Mouse (Mus musculus) heart, postnatal 14 days (tissue): Measurements from ENCODE around the gene Klhl26. TPM values are rescaled to one million over a fixed set of nuclear protein-coding genes. Genes with fewer than 3 reads are reported as not detected.

ENCODE experiments used
- DNase-seq, 2 experiments: peaks; one replicate each; pipeline ENCODE4 v3.0.0; 2021 to 2022
- intact Hi-C: fragments of 180-260 bp; cut with DNase I; formaldehyde crosslinking; loops from one replicate; pipeline ENCODE4 v1.15.1; 2025
- total RNA-seq, 2 experiments: library from RNA; stranded (reverse); gene quantifications; 2 replicates each; pipeline ENCODE4 v1.2.3; 2021

Gene Klhl26
- total RNA-seq, 2 experiments from 2014 or later, result 5.5 to 6.9 TPM

DNA sequence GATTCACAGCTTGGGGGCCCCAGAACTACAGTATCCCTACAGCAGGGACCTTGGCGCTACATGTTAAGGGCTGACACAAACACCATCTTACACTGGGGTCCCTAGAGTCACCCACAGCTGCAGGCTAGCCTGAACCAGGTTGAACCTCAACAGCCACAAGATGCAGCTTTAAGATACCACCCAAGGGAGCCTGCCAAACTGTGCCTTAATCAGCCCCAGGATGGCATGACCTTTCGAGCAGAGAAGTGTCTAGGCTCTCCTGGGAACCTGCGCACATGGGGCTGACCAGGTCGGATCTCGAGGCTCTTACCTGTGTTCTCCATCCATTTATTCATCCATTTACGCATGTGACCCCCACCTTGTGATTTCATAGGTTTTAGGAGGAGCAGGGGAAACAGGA is 18.9 kb downstream of the Klhl26 start:
- intact Hi-C loops, result no loop called here
- DNase-seq, result no peak

DNA sequence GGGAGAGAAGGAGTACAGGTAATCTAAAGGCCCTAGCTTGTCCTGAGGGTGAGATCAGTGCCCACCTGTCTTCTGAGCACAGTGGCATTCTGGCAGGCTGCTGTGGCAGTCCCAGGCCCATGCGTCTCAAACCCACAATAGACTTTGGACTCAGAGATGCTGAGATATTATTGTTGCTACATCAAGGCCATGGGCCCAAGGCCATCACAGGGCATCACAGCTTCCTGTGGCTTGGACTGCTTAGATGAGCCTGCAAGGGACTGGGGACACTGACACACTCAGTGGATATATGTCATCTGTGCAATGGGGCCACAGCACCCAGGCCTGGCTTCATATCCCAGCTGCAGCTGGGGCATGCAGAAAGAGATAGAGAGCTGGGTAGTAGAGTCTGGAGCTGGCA is 19.8 kb downstream of the Klhl26 start:
- no peak for DNase-seq
- intact Hi-C loops, result no loop called here

DNA sequence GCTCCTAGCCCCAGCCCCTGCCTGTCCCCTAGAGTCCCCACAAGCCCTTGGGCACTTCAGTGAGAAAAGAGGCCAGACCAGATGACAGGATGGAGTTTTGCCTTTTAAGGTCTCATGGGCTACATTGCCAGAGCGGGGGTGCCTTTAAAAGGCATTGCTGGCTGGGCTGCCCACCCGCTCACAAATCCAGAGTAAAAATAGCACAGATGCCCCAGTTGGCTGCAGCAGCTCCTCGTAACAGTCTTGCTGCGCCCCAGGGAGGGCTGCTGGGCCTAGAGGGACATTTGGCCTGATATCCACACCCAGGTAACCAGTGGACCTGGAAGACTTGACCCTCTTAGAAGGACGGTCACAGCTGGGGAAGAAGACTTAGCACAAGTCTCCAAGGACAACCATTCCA is 22.9 kb downstream of the Klhl26 start:
- intact Hi-C loops, result no loop called here
- no peak for DNase-seq

DNA sequence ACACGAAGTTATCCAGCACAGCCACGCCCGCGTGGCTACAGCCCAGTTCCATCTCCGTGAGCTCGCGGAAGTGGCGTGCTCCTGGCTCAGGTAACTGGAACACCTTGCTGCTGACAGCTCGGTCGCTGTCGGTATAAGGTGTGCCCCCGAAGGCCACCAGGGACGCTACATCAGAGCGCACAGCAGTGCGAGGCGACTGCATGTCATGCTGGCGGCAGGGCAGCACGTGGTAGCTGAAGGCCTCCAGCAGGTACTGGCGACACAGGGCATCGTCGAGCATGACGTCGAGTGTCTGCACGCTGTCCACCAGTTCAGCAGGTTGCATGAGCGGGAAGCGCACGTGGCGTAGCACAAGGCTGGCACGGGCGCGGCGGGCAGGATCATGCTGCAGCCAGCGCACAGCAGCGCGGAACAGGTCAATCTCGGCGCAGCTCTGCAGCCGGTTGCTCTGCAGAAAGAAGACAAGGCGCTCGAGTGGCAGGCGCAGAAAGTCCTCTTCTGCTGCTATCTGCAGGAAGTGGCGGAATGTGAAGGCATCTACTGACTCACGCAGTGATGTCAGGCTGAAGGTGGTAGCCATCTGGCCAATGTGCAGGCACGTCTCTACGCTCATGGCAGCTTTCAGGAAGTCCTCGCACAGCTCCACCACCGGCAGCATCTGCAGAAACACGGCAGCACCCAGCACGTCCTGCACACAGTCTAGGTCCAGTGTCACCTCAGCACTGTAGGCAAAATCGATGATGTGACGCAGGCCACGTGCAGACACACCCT is 24.4 kb downstream of the Klhl26 start:
- no peak for DNase-seq
- intact Hi-C loops, result no loop called here

DNA sequence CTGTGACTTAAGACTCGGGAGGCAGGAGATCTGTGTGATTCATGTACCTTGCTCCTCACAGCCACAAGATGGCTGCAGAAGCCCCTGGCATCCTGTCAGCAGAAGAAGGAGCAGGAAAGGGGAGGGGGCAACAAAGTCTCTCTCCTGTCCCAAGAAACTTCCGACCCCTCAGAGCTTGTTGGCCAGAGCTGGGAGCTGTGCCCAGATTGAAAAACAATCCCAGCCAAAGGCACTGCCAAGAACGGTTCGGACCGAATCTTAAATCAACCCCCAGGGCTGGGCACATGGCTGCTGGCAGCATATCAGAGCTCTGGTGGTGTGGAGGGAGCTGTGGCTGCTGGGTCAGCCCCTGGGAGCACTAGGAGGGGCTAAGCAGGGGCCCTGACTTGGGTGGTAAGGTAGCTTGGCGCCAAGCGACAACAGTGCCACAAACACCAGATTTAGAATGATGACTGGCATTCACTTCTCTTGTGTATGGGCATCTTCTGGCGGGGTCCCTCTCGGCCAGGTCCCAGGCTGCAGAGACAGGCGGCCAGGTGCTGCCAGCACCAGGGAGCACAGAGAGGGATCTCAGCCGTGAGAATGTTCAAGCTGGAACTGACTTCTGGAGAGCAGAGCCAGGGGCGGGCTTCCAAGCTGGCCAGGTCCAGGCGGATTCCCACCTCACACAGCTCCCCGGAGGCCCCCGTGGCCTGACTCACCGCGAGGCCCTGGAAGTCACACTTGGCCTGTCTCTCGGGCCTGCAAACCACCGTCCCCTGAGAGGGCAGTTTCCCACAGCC is 28.9 kb downstream of the Klhl26 start:
- intact Hi-C loops, result no loop called here
- peak; percentile 19 to 38 for DNase-seq

DNA sequence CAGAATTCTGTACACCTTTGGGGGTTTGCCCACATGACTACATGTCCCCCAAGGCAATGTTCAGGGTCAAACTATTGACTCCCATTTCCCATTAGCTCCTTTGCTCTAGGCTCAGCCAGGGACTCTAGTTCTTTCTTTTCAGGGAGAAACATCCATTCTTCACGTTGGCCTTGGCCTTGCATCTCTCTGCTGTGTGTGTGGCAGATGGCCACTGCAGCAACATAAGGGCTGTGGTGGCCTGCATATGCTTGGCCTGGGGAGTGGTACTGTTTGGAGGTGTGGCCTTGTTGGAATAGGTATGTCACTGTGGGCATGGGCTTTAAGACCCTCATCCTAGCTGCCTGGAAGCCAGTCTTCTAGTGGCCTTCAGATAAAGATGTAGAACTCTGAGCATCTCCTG is 30.8 kb downstream of the Klhl26 start:
- intact Hi-C loops, result no loop called here
- DNase-seq, result no peak

DNA sequence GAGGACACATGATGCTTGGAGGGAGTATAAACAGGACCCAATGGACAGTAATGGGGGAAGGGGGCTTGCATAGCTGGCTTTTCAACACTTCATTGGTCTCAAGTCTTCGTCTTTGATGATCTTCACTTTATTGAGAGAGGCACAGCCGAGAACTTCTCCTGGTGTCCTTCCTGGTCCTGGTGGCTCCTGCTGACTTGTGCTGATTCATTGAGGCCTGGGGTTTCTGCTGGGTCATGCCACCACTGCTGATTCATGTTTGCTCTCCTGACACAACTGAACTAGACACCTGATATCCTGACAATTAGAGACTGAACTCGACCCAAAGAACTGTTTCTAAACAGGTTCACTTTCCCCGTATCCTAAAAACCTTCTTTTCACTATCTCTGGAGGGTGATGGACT is 33.4 kb downstream of the Klhl26 start:
- intact Hi-C loops, result no loop called here
- no peak for DNase-seq

DNA sequence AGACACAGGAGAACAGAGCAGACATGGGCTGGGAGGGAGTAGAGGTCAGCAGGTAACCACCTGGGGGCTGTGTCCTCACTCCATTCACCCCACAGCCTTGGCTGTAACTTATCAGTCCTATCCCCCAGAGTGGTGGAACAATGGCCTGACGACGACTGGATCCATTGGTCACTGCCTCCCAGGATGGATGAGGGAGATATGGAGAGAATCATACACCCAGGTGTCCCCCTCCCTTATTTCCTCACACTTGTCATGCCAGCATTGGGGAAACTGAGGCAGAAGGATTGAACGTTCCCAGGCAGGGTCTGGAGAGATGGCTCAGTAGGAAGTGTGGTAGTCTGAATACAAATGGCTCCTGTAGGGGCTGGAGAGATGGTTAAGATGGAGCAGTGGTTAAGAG is 35.2 kb downstream of the Klhl26 start:
- intact Hi-C loops, result no loop called here
- DNase-seq, result no peak

DNA sequence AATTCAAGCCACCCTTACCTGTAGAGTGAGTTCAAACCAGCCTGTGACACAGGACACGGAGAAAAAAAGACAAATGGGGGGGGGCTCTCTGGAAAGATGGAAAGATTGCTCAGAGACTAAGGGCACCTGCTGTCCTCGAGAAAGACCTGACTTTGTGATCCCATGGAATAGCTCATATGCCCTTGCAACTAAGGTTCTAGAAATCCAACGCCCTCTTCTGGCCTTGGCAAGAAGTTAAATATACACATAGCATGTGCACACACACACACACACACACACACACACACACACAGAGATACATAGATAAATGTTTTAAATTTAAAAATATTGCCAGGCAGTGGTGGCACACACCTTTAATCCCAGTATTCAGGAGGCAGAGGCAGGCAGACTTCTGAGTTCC is 36.5 kb downstream of the Klhl26 start:
- intact Hi-C loops, result no loop called here
- DNase-seq, result no peak

DNA sequence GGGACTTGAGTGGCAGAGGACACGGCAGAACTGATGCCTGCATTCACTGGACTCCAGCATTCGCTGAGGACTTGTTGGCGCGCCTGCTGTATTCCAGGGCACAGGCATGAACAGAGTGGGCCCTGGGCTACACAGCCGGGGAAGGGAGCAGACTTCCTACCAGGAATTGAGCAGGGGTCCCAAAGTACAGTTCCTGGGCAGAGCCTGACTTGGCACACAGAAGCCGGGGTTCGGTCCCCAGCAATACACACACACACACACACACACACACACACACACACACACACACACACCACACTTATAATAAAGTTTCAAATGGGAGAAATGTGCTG is 37.0 kb downstream of the Klhl26 start:
- intact Hi-C loops, result loop anchor here (5.0 kb wide), 1 partner anchor 62 kb away; no protein-coding TSS in a partner anchor
- no peak for DNase-seq

DNA sequence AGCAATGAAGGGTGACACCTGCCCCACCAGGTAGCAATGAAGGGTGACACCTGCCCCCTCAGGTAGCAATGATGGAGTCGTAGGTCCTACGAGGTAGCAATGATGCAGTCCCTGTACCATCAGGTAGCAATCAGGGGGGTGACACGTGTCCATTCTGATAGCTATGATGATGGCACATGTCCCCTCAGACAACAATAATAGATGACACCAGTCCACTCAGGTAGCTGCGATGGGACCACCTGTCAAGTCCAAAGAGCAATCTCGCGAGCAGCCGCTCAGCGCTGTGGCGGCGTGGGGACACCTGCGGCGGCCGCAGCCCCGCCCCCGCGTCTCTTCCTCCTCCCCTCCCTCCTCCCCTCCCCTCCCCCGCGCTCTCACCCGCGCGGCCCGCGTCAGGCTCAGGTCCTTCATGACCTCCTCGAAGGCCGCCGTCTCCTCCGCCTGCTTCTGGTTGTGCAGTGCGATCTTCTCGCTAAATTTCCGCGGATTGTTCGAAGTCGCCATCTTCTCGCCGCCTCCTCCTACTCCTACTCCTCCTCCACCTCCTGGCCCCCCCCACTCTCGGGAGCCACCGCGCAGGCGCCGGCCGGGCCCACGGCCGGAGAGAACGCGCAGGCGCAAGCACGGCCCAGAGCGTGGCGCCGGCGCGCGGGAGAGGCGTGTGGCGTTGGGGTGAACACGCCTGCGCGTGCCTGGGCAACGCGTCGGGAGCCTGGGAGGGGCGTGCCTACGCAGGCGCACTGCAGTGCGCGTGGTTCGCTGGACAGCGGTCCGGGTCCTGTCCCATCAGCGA is 37.5 kb downstream of the Klhl26 start, which contains the start of gene Crtc1:
Gene Crtc1 (minus strand): TSS at position 525 of the 793 bp plus-strand sequence.
- intact Hi-C loops, result loop anchor here (5.0 kb wide), 1 partner anchor 63 kb away; no protein-coding TSS in a partner anchor
- peak; percentile 99 for DNase-seq

DNA sequence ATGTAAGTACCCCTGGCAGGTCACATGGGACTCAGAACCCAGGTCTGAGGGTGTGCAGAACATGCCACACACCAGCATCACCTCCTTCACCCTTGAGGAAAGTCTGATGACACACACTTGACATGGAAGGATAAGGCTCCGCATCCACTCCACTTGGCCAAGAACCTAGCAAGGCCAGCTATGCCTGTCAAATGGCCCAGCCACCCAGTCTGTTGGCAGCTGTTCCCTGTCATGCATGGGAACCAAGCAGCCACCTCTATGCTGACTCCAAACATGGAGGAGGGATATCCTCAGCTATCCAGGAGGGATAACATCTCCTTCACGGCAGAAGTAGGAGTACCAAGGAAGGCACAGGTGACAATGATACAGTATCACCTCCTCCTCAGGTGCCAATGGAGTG is 38.3 kb downstream of the Klhl26 start:
- intact Hi-C loops, result loop anchor here (5.0 kb wide), 1 partner anchor 64 kb away; no protein-coding TSS in a partner anchor
- no peak for DNase-seq

DNA sequence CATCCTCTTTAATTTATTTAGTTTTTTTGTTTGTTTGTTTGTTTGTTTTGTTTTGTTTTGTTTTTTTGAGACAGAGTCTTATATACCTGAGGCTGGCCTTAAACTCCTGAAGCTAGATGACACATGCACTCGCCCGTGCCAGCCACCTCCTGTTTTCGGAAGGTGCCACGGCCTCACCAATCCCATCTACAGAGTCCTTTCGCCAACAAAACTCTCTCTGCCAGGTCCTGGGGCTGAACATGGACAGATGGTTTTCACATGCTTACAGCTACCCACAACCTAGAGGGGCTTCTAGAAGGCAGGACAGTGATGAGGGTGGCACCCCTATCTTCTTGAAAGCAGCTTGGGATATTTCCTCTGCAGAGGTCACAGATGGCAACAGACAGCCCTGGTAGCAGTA is 41.6 kb downstream of the Klhl26 start:
- intact Hi-C loops, result loop anchor here (5.0 kb wide), 1 partner anchor 67 kb away; no protein-coding TSS in a partner anchor
- no peak for DNase-seq

DNA sequence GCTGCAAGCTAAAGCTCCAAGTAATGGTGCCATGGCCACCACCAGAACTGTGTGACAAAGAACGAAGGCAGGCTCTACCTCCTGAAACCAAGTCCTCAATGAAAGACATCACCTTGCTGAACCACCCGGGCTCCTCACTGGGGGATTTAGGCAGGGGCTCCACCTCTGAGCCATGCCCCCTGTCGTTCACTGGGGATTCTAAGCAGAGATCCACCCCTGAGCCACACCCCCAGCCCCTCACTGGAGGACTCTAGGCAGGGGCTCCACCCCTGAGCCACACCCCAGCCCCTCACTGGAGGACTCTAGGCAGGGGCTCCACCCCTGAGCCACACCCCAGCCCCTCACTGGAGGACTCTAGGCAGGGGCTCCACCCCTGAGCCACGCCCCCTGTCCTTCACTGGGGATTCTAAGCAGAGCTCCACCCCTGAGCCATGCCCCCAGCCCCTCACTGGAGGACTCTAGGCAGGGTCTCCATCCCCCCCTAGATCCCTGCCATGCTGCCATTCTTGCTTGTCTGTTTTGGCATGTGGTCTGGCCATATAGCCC is 43.7 kb downstream of the Klhl26 start:
- intact Hi-C loops, result no loop called here
- no peak for DNase-seq

DNA sequence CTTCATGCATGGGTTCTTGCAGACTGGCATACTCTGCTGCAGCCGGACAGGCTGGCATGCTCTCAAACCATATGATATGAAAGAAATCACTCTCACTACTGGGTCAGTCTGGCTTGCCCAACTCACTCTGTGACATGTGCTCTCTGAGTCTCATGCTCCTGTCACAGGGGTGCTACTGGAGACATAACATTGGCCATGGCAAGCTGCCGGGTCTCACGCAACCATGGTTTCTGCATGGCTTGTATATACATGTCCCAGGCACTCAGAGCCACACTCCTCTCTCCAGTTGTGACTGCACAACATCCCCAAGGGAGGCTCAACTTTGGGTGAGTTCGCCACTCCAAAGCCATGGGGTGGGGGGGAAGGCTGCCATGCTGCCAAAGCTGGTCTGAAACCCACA is 45.6 kb downstream of the Klhl26 start:
- DNase-seq, result no peak
- intact Hi-C loops, result no loop called here

DNA sequence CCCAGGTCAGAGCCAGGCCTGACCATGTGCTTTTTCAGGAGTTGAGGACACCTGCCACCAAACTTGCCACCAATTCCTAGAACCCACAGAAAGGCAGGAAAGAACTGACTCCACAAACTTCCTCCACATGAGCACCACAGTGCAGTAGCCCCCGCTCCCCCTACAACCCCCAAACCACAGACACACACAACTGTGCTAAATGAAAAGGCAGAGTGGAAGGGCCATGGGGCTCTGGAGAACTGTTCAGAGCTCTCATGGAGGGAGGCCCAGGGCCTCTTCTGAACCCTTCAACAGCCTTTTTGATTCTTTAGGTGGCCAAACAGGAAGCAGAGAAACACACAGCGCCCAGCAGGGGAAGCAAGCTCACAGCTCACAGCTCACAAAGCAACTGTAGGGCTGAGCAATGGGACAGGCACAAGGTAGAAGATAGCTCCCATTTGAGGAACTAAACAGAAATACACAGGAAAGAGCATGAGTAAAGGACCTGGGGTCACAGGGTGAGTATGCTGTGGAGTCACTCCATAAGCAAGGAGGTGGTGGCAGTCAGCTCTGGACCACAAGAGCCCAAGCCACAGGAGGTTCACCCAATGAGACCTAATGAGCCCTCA is 50.4 kb downstream of the Klhl26 start:
- intact Hi-C loops, result no loop called here

DNA sequence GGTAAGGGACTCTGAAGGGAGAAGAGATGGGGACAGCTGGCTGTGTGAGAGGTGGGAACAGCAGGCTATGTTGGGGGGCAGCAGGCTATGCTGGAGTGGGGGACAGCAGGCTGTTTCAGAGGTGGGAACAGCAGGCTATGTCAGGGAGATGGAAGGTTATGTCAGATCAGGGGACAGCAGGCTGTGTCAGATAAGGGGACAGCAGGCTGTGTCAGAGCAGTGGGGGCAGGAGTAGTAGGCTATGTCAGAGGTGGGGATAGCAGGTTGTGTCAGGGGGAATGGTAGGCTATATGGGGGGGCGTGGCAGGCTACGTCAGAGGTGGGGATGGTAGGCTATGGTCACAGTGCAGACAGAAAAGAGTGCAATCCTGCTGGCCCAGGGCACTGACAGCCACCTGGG is 54.0 kb downstream of the Klhl26 start:
- intact Hi-C loops, result no loop called here
- DNase-seq, result no peak

More for the DNA sequence above, 50.4 kb downstream of the Klhl26 start:
- no peak for DNase-seq

DNA sequence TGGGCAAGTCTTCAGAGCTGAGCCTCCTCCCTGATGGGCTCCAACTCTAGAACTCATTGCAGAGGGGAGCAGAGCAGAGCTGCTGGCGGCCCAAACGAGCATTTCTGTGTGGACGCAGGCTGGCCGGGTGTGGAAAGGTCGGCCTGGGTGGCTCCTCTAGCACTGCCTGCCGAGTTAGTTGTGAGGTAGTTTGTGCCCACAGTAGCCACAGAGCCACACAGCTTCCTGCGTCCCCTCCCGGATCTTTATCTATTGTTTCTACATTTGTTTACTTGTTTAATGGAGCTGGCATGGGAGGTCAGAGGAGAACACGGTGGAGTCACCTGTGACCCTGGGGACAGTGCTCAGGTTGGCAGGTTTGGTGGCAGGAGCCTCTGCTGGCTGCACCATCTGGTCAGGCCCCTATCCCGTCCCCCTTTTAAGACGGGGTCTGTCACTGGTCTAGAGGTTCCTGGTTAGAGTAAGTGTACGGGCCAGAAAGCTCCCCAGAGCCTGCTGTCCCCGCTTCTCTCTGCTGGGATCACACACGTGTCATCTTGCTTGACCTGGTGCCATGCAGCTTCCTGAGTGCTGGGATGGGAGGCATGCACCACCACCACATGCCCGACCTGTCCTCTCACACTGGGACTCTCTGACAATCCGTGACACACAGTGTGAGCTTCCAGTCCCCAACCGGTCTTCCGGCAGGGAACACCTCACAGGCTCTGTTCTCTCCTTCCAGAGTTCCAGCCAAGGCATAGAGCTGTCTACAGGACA is 55.2 kb downstream of the Klhl26 start:
- intact Hi-C loops, result no loop called here
- DNase-seq, result no peak

DNA sequence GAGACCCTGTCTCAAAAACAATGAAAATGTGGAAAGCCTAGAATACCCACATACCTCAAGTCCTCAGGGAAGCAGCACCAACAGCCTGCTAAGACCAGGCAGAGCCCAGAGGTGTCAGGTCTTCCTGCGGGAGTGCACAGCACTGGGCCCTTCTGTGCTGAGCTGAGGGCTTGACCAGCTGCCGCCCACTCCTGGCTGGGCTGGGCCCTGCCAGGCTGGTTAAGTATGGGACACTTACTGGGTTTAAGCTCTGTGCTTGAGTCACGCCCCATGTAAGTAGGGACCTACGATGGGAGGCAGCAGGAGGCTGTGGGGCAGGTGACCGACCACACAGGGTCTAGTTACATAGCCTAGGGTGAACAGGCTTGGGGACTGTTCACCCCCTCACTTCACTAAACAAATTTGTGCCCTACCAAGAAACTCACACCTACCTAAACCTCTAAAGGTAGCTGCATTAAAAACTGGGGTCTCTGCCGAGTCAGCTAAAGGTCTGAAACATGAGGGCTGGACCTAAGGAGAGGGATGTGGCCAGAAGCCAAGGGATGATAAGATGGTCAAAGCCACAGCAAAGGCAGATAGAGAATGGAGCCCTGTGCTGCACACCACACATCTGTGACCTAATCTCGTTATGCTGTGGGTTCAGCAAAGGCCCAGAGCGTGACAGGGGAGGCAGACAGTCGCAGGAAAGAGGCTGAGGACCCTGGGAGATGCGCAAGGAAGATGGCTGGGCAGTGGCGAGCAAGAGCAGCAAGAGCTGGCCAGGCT is 56.7 kb downstream of the Klhl26 start:
- no peak for DNase-seq
- intact Hi-C loops, result no loop called here
